Mouse (Mus musculus): ENCODE measurements around the gene Piwil1. TPM values are rescaled to one million over a fixed set of nuclear protein-coding genes. Genes with fewer than 3 reads are reported as not detected.

Piwil1 gene
- polyA plus RNA-seq (2015; fragmentation: Nextera tagmentation; extraction: Ambion mirVana) = not detected in 2 replicates

- Histone ChIP-seq H3K4me3 (ENCODE audit: low read depth, low read length) (no peak within 1 kb of the TSS), H3K4me2 (replicated peaks; ENCODE audit: low read depth) (no peak within 1 kb of the TSS), H3K9ac (ENCODE audit: low read length) (no peak within 1 kb of the TSS), H3K4me1 (replicated peaks; ENCODE audit: control insufficient read depth, insufficient read depth) (no peaks in the 10 kb centered on the region), H3K36me3 (ENCODE audit: control insufficient read depth, insufficient read depth, low read length) (no peaks in the 10 kb centered on the region), H3K9me3 (ENCODE audit: control insufficient read depth, low read length) (no peaks in the 10 kb centered on the region), H3K27me3 (ENCODE audit: control insufficient read depth, insufficient read depth, low read length) (no peaks in the 10 kb centered on the region), H3K27ac (replicated peaks) (no peak within 1 kb of the TSS)
- WGBS = 73% methylated on average over 4 of the region's 4 CpGs
- ATAC-seq (ENCODE audit: low FRiP score, low TSS enrichment) (no peak), DNase-seq (ENCODE audit: low spot score) (no peak)
- TF ChIP-seq EP300 (optimal IDR thresholded peaks at IDR 0.05) (no peak), CTCF (IDR thresholded peaks at IDR 0.05; ENCODE audit: low read depth) (no peak)
These were observed at the start of gene Piwil1 for GRCm38 (mm10) chr5:128702224-128702623. TSS of gene Piwil1 (plus strand) at chr5:128702524.

GRCm38 (mm10) chr5:128656496-128657135 is 45.7 kb upstream of the Piwil1 start:
- Histone ChIP-seq H3K27me3 (ENCODE audit: control insufficient read depth, insufficient read depth, low read length) (no peaks in the 10 kb centered on the region), H3K4me1 (replicated peaks; ENCODE audit: control insufficient read depth, insufficient read depth) (no peaks in the 10 kb centered on the region), H3K4me2 (replicated peaks; ENCODE audit: low read depth) (no peak overlapping the region), H3K9me3 (ENCODE audit: control insufficient read depth, low read length) (no peaks in the 10 kb centered on the region), H3K27ac (replicated peaks) (no peak overlapping the region), H3K9ac (ENCODE audit: low read length) (no peak overlapping the region), H3K36me3 (ENCODE audit: control insufficient read depth, insufficient read depth, low read length) (no peaks in the 10 kb centered on the region), H3K4me3 (ENCODE audit: low read depth, low read length) (no peak overlapping the region)
- TF ChIP-seq EP300 (optimal IDR thresholded peaks at IDR 0.05) = no peak
- no peak for TF ChIP-seq CTCF (IDR thresholded peaks at IDR 0.05; ENCODE audit: low read depth)
- DNase-seq (ENCODE audit: low spot score) (no peak), ATAC-seq (ENCODE audit: low FRiP score, low TSS enrichment) (no peak)
- WGBS = 64% methylated on average over 22 of the region's 22 CpGs

- 66% methylated on average over 8 of the region's 8 CpGs for WGBS
- Histone ChIP-seq H3K4me2 (replicated peaks; ENCODE audit: low read depth) (no peak overlapping the region), H3K27ac (replicated peaks) (no peak overlapping the region), H3K27me3 (ENCODE audit: control insufficient read depth, insufficient read depth, low read length) (no peaks in the 10 kb centered on the region), H3K9me3 (ENCODE audit: control insufficient read depth, low read length) (no peaks in the 10 kb centered on the region), H3K36me3 (ENCODE audit: control insufficient read depth, insufficient read depth, low read length) (no peaks in the 10 kb centered on the region), H3K9ac (ENCODE audit: low read length) (no peak overlapping the region), H3K4me3 (ENCODE audit: low read depth, low read length) (no peak overlapping the region), H3K4me1 (replicated peaks; ENCODE audit: control insufficient read depth, insufficient read depth) (no peaks in the 10 kb centered on the region)
- TF ChIP-seq EP300 (optimal IDR thresholded peaks at IDR 0.05) (no peak), CTCF (IDR thresholded peaks at IDR 0.05; ENCODE audit: low read depth) (no peak)
- no peak for ATAC-seq (ENCODE audit: low FRiP score, low TSS enrichment)
- no peak for DNase-seq (ENCODE audit: low spot score)
These were observed 42.2 kb upstream of the Piwil1 start for GRCm38 (mm10) chr5:128660101-128660500.

- Histone ChIP-seq H3K9ac (ENCODE audit: low read length) (no peak overlapping the region), H3K27me3 (ENCODE audit: control insufficient read depth, insufficient read depth, low read length) (no peaks in the 10 kb centered on the region), H3K4me3 (ENCODE audit: low read depth, low read length) (no peak overlapping the region), H3K9me3 (ENCODE audit: control insufficient read depth, low read length) (no peaks in the 10 kb centered on the region), H3K4me1 (replicated peaks; ENCODE audit: control insufficient read depth, insufficient read depth) (no peaks in the 10 kb centered on the region), H3K36me3 (ENCODE audit: control insufficient read depth, insufficient read depth, low read length) (no peaks in the 10 kb centered on the region), H3K27ac (replicated peaks) (no peak overlapping the region), H3K4me2 (replicated peaks; ENCODE audit: low read depth) (no peak overlapping the region)
- no peak for TF ChIP-seq EP300 (optimal IDR thresholded peaks at IDR 0.05)
- TF ChIP-seq CTCF (IDR thresholded peaks at IDR 0.05; ENCODE audit: low read depth) = peak; percentile 30; the same call in 1 of the 2 replicates
- 93% methylated on average over 6 of the region's 6 CpGs for WGBS
- ATAC-seq (ENCODE audit: low FRiP score, low TSS enrichment) (no peak), DNase-seq (ENCODE audit: low spot score) (no peak)
These were observed 39.4 kb upstream of the Piwil1 start for GRCm38 (mm10) chr5:128662881-128663280.

- Histone ChIP-seq H3K9me3 (ENCODE audit: control insufficient read depth, low read length) (no peaks in the 10 kb centered on the region), H3K9ac (ENCODE audit: low read length) (no peak overlapping the region), H3K4me2 (replicated peaks; ENCODE audit: low read depth) (no peak overlapping the region), H3K27me3 (ENCODE audit: control insufficient read depth, insufficient read depth, low read length) (no peaks in the 10 kb centered on the region), H3K4me1 (replicated peaks; ENCODE audit: control insufficient read depth, insufficient read depth) (no peaks in the 10 kb centered on the region), H3K27ac (replicated peaks) (no peak overlapping the region), H3K4me3 (ENCODE audit: low read depth, low read length) (no peak overlapping the region), H3K36me3 (ENCODE audit: control insufficient read depth, insufficient read depth, low read length) (no peaks in the 10 kb centered on the region)
- 71% methylated on average over 7 of the region's 7 CpGs for WGBS
- TF ChIP-seq CTCF (IDR thresholded peaks at IDR 0.05; ENCODE audit: low read depth) (no peak), EP300 (optimal IDR thresholded peaks at IDR 0.05) (no peak)
- ATAC-seq (ENCODE audit: low FRiP score, low TSS enrichment) (no peak), DNase-seq (ENCODE audit: low spot score) (no peak)
These were observed 38.3 kb upstream of the Piwil1 start for GRCm38 (mm10) chr5:128663976-128664375.

- TF ChIP-seq EP300 (optimal IDR thresholded peaks at IDR 0.05) (no peak), CTCF (IDR thresholded peaks at IDR 0.05; ENCODE audit: low read depth) (peak; percentile 65)
- no peak overlapping the region for H3K4me2 ChIP-seq (replicated peaks; ENCODE audit: low read depth)
- H3K4me1 ChIP-seq (replicated peaks; ENCODE audit: control insufficient read depth, insufficient read depth) = no peaks in the 10 kb centered on the region
- H3K9ac ChIP-seq (ENCODE audit: low read length) = no peak overlapping the region
- DNase-seq (ENCODE audit: low spot score) (no peak), ATAC-seq (ENCODE audit: low FRiP score, low TSS enrichment) (no peak)
- no peak overlapping the region for H3K27ac ChIP-seq (replicated peaks)
- H3K27me3 ChIP-seq (ENCODE audit: control insufficient read depth, insufficient read depth, low read length) = no peaks in the 10 kb centered on the region
- H3K9me3 ChIP-seq (ENCODE audit: control insufficient read depth, low read length) = no peaks in the 10 kb centered on the region
- no peak overlapping the region for H3K4me3 ChIP-seq (ENCODE audit: low read depth, low read length)
- WGBS = 94% methylated on average over 1 of the region's 1 CpGs
- H3K36me3 ChIP-seq (ENCODE audit: control insufficient read depth, insufficient read depth, low read length) = no peaks in the 10 kb centered on the region
These were observed 37.3 kb upstream of the Piwil1 start for GRCm38 (mm10) chr5:128665045-128665444.
